Mouse (Mus musculus) embryonic facial prominence, embryonic 11.5 days (tissue): ENCODE data around the gene Palm. TPM values are rescaled to one million over a fixed set of nuclear protein-coding genes. Genes with fewer than 3 reads are reported as not detected.

ENCODE experiments used
- ATAC-seq: fragments of 200-750 bp; cut with Nextera tagmentation; replicated peaks from 2 replicates; pipeline ENCODE4 v1.8.0; 2017; ENCODE audit warnings: low read depth; ENCODE audit not compliant: insufficient number of reproducible peaks, low FRiP score, low TSS enrichment
- DNase-seq: peaks from one replicate; pipeline ENCODE4 v3.0.0-alpha.2; 2015; ENCODE audit warnings: low spot score
- H3K27ac ChIP-seq: fragments of 300-500 bp; sonication (generic); replicated peaks from 2 replicates; pipeline ENCODE4 v1.5.1; 2014; ENCODE audit warnings: mild to moderate bottlenecking, low read depth, low read length, control low read depth
- H3K27me3 ChIP-seq: fragments of 300-500 bp; sonication (generic); 2 replicates; pipeline ENCODE4 v1.6.1; 2014; ENCODE audit warnings: mild to moderate bottlenecking, low read length, moderate library complexity, mixed read lengths; ENCODE audit not compliant: control insufficient read depth, insufficient read depth
- H3K36me3 ChIP-seq: fragments of 300-500 bp; sonication (generic); replicated peaks from 2 replicates; pipeline ENCODE4 v1.6.1; 2014; ENCODE audit warnings: low read depth, mild to moderate bottlenecking, low read length, moderate library complexity, mixed read lengths; ENCODE audit not compliant: control insufficient read depth, insufficient read depth
- H3K4me1 ChIP-seq: fragments of 300-500 bp; sonication (generic); 2 replicates; pipeline ENCODE4 v1.6.1; 2014; ENCODE audit warnings: low read length, mixed read lengths; ENCODE audit not compliant: control insufficient read depth, insufficient read depth
- H3K4me2 ChIP-seq: fragments of 300-500 bp; sonication (generic); 2 replicates; pipeline ENCODE4 v1.6.1; 2014; ENCODE audit warnings: low read depth, mild to moderate bottlenecking, control low read depth, low read length, moderate library complexity
- H3K4me3 ChIP-seq: fragments of 300-500 bp; sonication (generic); 2 replicates; pipeline ENCODE4 v1.5.1; 2014; ENCODE audit warnings: low read depth, low read length, control low read depth
- H3K9ac ChIP-seq: fragments of 300-500 bp; sonication (generic); replicated peaks from 2 replicates; pipeline ENCODE4 v1.6.1; 2014; ENCODE audit warnings: mild to moderate bottlenecking, control low read depth, low read length
- H3K9me3 ChIP-seq: fragments of 300-500 bp; sonication (generic); replicated peaks from 2 replicates; pipeline ENCODE4 v1.6.1; 2016; ENCODE audit warnings: mild to moderate bottlenecking, low read length, inconsistent platforms, mixed read lengths; ENCODE audit not compliant: control insufficient read depth
- WGBS: fragments of 180-500 bp; shearing (Covaris S2); extraction: QIAGEN DNeasy Blood & Tissue Kit; methylation state at CpG from one replicate; pipeline ENCODE4 v1.1.7; 2014; 5-methylcytosine and 5-hydroxymethylcytosine counted together
- polyA plus RNA-seq: library from polyadenylated mRNA; unstranded; fragments of >200 nt; fragmentation: Nextera tagmentation; extraction: Ambion mirVana; gene quantifications from 2 replicates; pipeline ENCODE4 v1.2.1, GENCODE M21; 2014

The Palm gene
- polyA plus RNA-seq, 1 experiment from 2014 or later, result 85.7 TPM

- peaks cover 31% of the 10 kb centered on the region for H3K4me1 ChIP-seq
Observed at GRCm38 (mm10) chr10:79852827-79853226, 59.5 kb downstream of the Palm start.

GRCm38 (mm10) chr10:79853392-79853791, 60.0 kb downstream of the Palm start:
- Histone ChIP-seq H3K27ac (peak overlapping the region; percentile 99), H3K36me3 (no peaks in the 10 kb centered on the region; the same call in 1 of the 2 replicates), H3K9me3 (no peaks in the 10 kb centered on the region), H3K27me3 (no peaks in the 10 kb centered on the region), H3K9ac (peak overlapping the region; percentile 84), H3K4me3 (peak overlapping the region; percentile 100), H3K4me2 (peak overlapping the region; percentile 79), H3K4me1 (peaks cover 31% of the 10 kb centered on the region)
- peak; percentile 34; the same call in 1 of the 2 replicates for ATAC-seq
- WGBS, result 0% methylated on average over 15 of the region's 15 CpGs
- DNase-seq, result peak; percentile 86

More at GRCm38 (mm10) chr10:79852827-79853226, 59.5 kb downstream of the Palm start:
- Histone ChIP-seq H3K27me3 (no peaks in the 10 kb centered on the region), H3K36me3 (no peaks in the 10 kb centered on the region; the same call in 1 of the 2 replicates), H3K4me3 (peak overlapping the region; percentile 100), H3K4me2 (peak overlapping the region; percentile 79), H3K9ac (peak overlapping the region; percentile 84), H3K9me3 (no peaks in the 10 kb centered on the region), H3K27ac (peak overlapping the region; percentile 99)
- ATAC-seq (no peak), DNase-seq (no peak)
- 30% methylated on average over 8 of the region's 8 CpGs for WGBS

GRCm38 (mm10) chr10:79853860-79854795, 60.8 kb downstream of the Palm start, which contains the start of gene Ptbp1:
Gene Ptbp1, plus strand, starts transcription at chr10:79854427.
- ATAC-seq (peak; percentile 92), DNase-seq (peak; percentile 100)
- H3K4me1 ChIP-seq, result peaks cover 31% of the 10 kb centered on the region
- H3K27me3 ChIP-seq, result no peaks in the 10 kb centered on the region
- peak within 1 kb of the TSS; percentile 100 for H3K4me3 ChIP-seq
- under 1% methylated on average over 75 of the region's 75 CpGs for WGBS
- H3K9ac ChIP-seq, result peak within 1 kb of the TSS; percentile 99
- H3K27ac ChIP-seq, result peak within 1 kb of the TSS; percentile 100
- H3K36me3 ChIP-seq, result no peaks in the 10 kb centered on the region; the same call in 1 of the 2 replicates
- peak within 1 kb of the TSS; percentile 99 for H3K4me2 ChIP-seq
- no peaks in the 10 kb centered on the region for H3K9me3 ChIP-seq

GRCm38 (mm10) chr10:79854801-79855541, 61.6 kb downstream of the Palm start:
- DNase-seq, result peak; percentile 84
- H3K4me1 ChIP-seq, result peaks cover 31% of the 10 kb centered on the region
- peak; percentile 17 for ATAC-seq

GRCm38 (mm10) chr10:79855558-79856184, 62.3 kb downstream of the Palm start:
- ATAC-seq, result no peak
- no peak overlapping the region for H3K27ac ChIP-seq
- H3K4me1 ChIP-seq, result peaks cover 31% of the 10 kb centered on the region
- peak overlapping the region; percentile 99 for H3K9ac ChIP-seq
- peak overlapping the region; percentile 99 for H3K4me2 ChIP-seq
- no peak for DNase-seq
- peak overlapping the region; percentile 100 for H3K4me3 ChIP-seq
- peaks cover 10% of the 10 kb centered on the region for H3K36me3 ChIP-seq
- WGBS, result 5% methylated on average over 10 of the region's 10 CpGs
- H3K27me3 ChIP-seq, result no peaks in the 10 kb centered on the region
- no peaks in the 10 kb centered on the region for H3K9me3 ChIP-seq

More at GRCm38 (mm10) chr10:79854801-79855541, 61.6 kb downstream of the Palm start:
- H3K36me3 ChIP-seq, result peaks cover 3% of the 10 kb centered on the region
- H3K9ac ChIP-seq, result peak overlapping the region; percentile 99
- peak overlapping the region; percentile 100 for H3K27ac ChIP-seq
- H3K9me3 ChIP-seq, result no peaks in the 10 kb centered on the region
- no peaks in the 10 kb centered on the region for H3K27me3 ChIP-seq
- peak overlapping the region; percentile 100 for H3K4me3 ChIP-seq
- under 1% methylated on average over 77 of the region's 83 CpGs for WGBS
- H3K4me2 ChIP-seq, result peak overlapping the region; percentile 99

- H3K27ac ChIP-seq, result no peak overlapping the region
- ATAC-seq, result no peak
- H3K4me3 ChIP-seq, result peak overlapping the region; percentile 100
- peaks cover 13% of the 10 kb centered on the region for H3K36me3 ChIP-seq
- H3K27me3 ChIP-seq, result no peaks in the 10 kb centered on the region
- H3K4me2 ChIP-seq, result peak overlapping the region; percentile 99
- H3K9me3 ChIP-seq, result no peaks in the 10 kb centered on the region
- peak overlapping the region; percentile 99 for H3K9ac ChIP-seq
- H3K4me1 ChIP-seq, result peaks cover 31% of the 10 kb centered on the region
- WGBS, result 50% methylated on average over 6 of the region's 6 CpGs
- DNase-seq, result no peak
Observed at GRCm38 (mm10) chr10:79856280-79856679, 62.9 kb downstream of the Palm start.

GRCm38 (mm10) chr10:79856704-79857451, 63.5 kb downstream of the Palm start:
- 65% methylated on average over 7 of the region's 7 CpGs for WGBS
- H3K27me3 ChIP-seq, result no peaks in the 10 kb centered on the region
- H3K4me3 ChIP-seq, result peak overlapping the region; percentile 100
- peak overlapping the region; percentile 99 for H3K4me2 ChIP-seq
- H3K9ac ChIP-seq, result peak overlapping the region; percentile 99
- DNase-seq (no peak), ATAC-seq (no peak)
- H3K9me3 ChIP-seq, result no peaks in the 10 kb centered on the region
- peaks cover 19% of the 10 kb centered on the region for H3K36me3 ChIP-seq
- H3K4me1 ChIP-seq, result peaks cover 28% of the 10 kb centered on the region
- H3K27ac ChIP-seq, result no peak overlapping the region
